Mouse (Mus musculus): ENCODE data around the gene Gsdma3. TPM values are rescaled to one million over a fixed set of nuclear protein-coding genes. Genes with fewer than 3 reads are reported as not detected.
"Not testable (repeated sequence)": the region's sequence is repeated elsewhere in the genome, so short reads cannot be mapped to it uniquely, and the experiment has no call there.

The Gsdma3 gene
- polyA plus RNA-seq, 2 experiments: not detected

DNA sequence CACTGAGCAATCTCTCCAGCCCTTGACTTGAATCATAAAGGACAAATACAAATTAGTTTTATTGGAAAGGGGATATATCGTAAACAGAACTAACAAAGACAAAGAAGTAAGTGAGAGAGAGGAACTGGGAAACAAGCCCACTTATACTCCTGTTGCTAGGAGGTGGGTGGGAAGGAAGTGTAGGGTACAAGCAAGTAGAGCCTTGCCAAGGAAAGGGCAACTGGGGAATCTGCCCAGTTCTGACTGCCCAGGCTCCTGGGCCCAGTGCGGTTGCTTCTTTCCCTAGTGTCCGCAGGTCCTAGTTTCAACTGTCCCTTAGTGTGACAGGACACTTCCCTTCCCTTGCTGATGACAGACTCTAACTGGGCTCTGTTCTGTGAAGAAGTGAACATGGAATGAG, 2.5 kb downstream of the Gsdma3 start:
- TF ChIP-seq POLR2A (IDR thresholded peaks at IDR 0.05; ENCODE audit: borderline replicate concordance, extremely low read depth, insufficient read depth, insufficient read length): no peak
- Histone ChIP-seq H3K9me3 (ENCODE audit: control insufficient read depth, low read length) (no peaks in the 10 kb centered on the region), H3K4me2 (replicated peaks; ENCODE audit: low read depth, low read length, severe bottlenecking) (no peak overlapping the region), H3K36me3 (ENCODE audit: control insufficient read depth, insufficient read depth, low read length) (no peaks in the 10 kb centered on the region), H3K4me1 (ENCODE audit: control insufficient read depth, insufficient read depth, low read length) (no peaks in the 10 kb centered on the region), H3K27ac (replicated peaks; ENCODE audit: low read depth, low read length) (no peak overlapping the region), H3K9ac (ENCODE audit: low read depth, low read length, severe bottlenecking) (no peak overlapping the region), H3K27me3 (ENCODE audit: control insufficient read depth, insufficient read depth, low read length) (no peaks in the 10 kb centered on the region), H3K4me3 (replicated peaks; ENCODE audit: low read length) (no peak overlapping the region)
- ATAC-seq (ENCODE audit: low FRiP score, low read depth) (no peak), DNase-seq (ENCODE audit: low spot score) (no peak)
- WGBS: 91% methylated on average over 3 of the region's 3 CpGs

DNA sequence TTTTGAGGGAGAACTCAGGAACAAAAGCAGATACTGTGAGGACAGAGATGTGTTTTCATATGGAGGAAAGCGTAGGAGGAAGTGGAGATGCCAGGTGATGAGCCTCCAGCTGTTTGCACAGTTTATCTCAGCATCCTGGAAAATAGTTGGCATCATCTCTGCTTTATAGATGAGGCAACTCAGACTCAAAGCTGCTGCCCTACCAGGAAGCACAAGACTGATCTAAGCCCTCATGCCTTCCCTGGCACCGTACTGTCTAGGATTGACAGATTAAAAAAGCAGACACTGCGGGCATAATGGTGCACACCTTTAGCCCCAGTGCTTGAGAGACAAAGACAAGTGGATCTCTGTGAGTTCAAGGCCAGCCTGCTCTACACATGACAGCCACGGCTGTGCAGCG, 4.5 kb downstream of the Gsdma3 start:
- no peak for TF ChIP-seq POLR2A (IDR thresholded peaks at IDR 0.05; ENCODE audit: borderline replicate concordance, extremely low read depth, insufficient read depth, insufficient read length)
- Histone ChIP-seq H3K27me3 (ENCODE audit: control insufficient read depth, insufficient read depth, low read length) (no peaks in the 10 kb centered on the region), H3K4me1 (ENCODE audit: control insufficient read depth, insufficient read depth, low read length) (no peaks in the 10 kb centered on the region), H3K36me3 (ENCODE audit: control insufficient read depth, insufficient read depth, low read length) (no peaks in the 10 kb centered on the region), H3K4me3 (replicated peaks; ENCODE audit: low read length) (no peak overlapping the region), H3K27ac (replicated peaks; ENCODE audit: low read depth, low read length) (no peak overlapping the region), H3K4me2 (replicated peaks; ENCODE audit: low read depth, low read length, severe bottlenecking) (no peak overlapping the region), H3K9ac (ENCODE audit: low read depth, low read length, severe bottlenecking) (no peak overlapping the region), H3K9me3 (ENCODE audit: control insufficient read depth, low read length) (no peaks in the 10 kb centered on the region)
- 84% methylated on average over 5 of the region's 5 CpGs for WGBS
- no peak for ATAC-seq (ENCODE audit: low FRiP score, low read depth)
- no peak for DNase-seq (ENCODE audit: low spot score)

DNA sequence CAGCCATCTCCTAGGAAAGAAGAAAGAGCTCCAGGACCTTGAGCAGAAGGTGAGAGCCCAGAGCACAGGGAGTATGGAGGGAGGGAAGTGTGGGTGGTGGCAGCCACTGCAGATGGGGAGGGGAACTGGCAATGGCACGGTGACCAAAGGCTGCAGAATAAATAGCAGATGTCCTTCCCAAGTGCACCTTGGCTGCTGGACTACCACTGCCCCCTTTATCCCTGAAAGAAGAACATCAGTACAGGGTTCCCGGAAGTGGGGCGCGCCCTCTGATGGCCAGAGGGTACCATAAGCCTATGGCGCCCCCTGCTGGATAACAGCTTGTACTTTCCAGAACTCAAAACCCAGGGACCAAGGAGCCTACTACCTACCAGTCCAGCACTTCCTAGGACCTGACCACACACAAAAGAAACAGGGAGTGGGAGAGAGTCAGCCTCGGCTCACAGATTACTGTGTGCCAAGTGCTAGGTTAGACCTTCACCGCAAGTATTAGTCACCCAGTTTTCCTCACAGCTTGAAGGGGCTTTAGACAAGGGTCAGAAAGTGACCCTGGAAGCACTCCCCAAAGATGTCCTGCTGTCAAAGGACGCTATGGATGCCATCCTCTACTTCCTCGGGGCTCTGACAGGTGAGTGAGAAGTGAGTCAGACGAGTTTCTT, 9.3 kb downstream of the Gsdma3 start:
- not testable (repeated sequence) for H3K4me3 ChIP-seq (replicated peaks; ENCODE audit: low read length); H3K27me3 ChIP-seq (ENCODE audit: control insufficient read depth, insufficient read depth, low read length); H3K27ac ChIP-seq (replicated peaks; ENCODE audit: low read depth, low read length); DNase-seq (ENCODE audit: low spot score); H3K36me3 ChIP-seq (ENCODE audit: control insufficient read depth, insufficient read depth, low read length); H3K9ac ChIP-seq (ENCODE audit: low read depth, low read length, severe bottlenecking); ATAC-seq (ENCODE audit: low FRiP score, low read depth); H3K4me1 ChIP-seq (ENCODE audit: control insufficient read depth, insufficient read depth, low read length); H3K4me2 ChIP-seq (replicated peaks; ENCODE audit: low read depth, low read length, severe bottlenecking); H3K9me3 ChIP-seq (ENCODE audit: control insufficient read depth, low read length)
- WGBS: 29% methylated on average over 9 of the region's 10 CpGs

DNA sequence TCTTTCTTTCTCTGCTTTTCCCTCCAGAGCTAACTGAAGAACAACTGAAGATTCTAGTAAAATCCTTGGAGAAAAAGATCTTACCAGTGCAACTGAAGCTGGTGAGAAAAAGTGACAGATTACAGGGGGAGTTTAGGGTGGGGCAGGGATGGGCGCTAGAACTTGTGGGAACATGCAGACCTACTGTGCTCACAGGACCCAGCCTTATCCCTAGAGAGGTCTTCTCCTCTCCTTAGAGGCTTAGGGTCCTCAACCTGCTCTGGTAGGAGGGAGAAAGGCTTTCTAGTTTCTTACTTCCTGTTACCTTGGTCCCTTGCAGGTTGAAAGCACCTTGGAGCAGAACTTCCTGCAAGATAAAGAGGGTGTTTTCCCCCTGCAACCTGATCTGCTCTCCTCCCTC, 11.3 kb downstream of the Gsdma3 start:
- ATAC-seq (ENCODE audit: low FRiP score, low read depth) (no peak), DNase-seq (ENCODE audit: low spot score) (no peak)
- no peaks in the 10 kb centered on the region for H3K27me3 ChIP-seq (ENCODE audit: control insufficient read depth, insufficient read depth, low read length)
- no peak overlapping the region for H3K4me2 ChIP-seq (replicated peaks; ENCODE audit: low read depth, low read length, severe bottlenecking)
- H3K36me3 ChIP-seq (ENCODE audit: control insufficient read depth, insufficient read depth, low read length): no peaks in the 10 kb centered on the region
- H3K27ac ChIP-seq (replicated peaks; ENCODE audit: low read depth, low read length): no peak overlapping the region
- TF ChIP-seq POLR2A (IDR thresholded peaks at IDR 0.05; ENCODE audit: borderline replicate concordance, extremely low read depth, insufficient read depth, insufficient read length): no peak
- no peaks in the 10 kb centered on the region for H3K9me3 ChIP-seq (ENCODE audit: control insufficient read depth, low read length)
- 65% methylated on average over 1 of the region's 1 CpGs for WGBS
- H3K4me1 ChIP-seq (ENCODE audit: control insufficient read depth, insufficient read depth, low read length): no peaks in the 10 kb centered on the region
- no peak overlapping the region for H3K9ac ChIP-seq (ENCODE audit: low read depth, low read length, severe bottlenecking)
- no peak overlapping the region for H3K4me3 ChIP-seq (replicated peaks; ENCODE audit: low read length)

DNA sequence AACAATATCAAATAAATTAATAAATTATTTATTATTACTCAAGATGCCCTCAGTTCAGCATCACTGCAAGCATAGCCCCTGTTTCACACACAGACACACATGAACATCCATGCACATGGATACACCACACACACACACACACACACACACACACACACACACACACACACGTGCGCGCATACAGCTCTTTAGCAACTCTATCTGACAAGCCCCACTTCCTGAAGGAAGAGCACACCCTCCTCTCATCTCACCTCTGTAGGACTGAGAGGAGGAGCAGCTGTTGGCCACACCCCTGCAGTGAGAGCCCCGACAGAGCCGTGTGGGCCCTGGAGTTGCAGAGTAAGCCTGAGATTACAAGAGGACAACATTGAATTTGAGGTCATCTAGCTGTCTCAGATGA, 13.9 kb downstream of the Gsdma3 start:
- 61% methylated on average over 5 of the region's 5 CpGs for WGBS
- no peak for ATAC-seq (ENCODE audit: low FRiP score, low read depth)
- Histone ChIP-seq H3K4me2 (replicated peaks; ENCODE audit: low read depth, low read length, severe bottlenecking) (no peak overlapping the region), H3K27me3 (ENCODE audit: control insufficient read depth, insufficient read depth, low read length) (no peaks in the 10 kb centered on the region), H3K9ac (ENCODE audit: low read depth, low read length, severe bottlenecking) (no peak overlapping the region), H3K9me3 (ENCODE audit: control insufficient read depth, low read length) (no peaks in the 10 kb centered on the region), H3K36me3 (ENCODE audit: control insufficient read depth, insufficient read depth, low read length) (no peaks in the 10 kb centered on the region), H3K27ac (replicated peaks; ENCODE audit: low read depth, low read length) (no peak overlapping the region), H3K4me3 (replicated peaks; ENCODE audit: low read length) (no peak overlapping the region), H3K4me1 (ENCODE audit: control insufficient read depth, insufficient read depth, low read length) (no peaks in the 10 kb centered on the region)
- no peak for DNase-seq (ENCODE audit: low spot score)
- no peak for TF ChIP-seq POLR2A (IDR thresholded peaks at IDR 0.05; ENCODE audit: borderline replicate concordance, extremely low read depth, insufficient read depth, insufficient read length)

DNA sequence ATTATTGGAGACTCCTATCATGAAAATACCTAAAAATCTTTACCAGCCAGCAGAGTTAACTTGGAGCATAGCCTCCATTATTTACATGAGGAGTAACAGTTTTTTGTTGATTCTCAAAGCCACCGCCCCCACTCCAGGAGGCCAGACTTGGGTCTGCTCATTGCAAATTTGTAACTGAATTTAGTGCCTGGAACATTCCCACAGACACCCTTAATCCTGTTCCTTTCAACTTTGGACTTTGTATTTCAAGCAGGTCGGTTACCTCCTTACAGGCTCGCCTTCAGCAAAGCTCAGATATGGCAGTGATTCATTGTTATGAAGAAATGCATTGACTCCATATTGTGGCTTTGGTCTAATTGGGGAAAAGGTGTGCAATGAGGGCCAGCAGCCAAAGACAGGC, 18.6 kb downstream of the Gsdma3 start:
- no peak overlapping the region for H3K4me3 ChIP-seq (replicated peaks; ENCODE audit: low read length)
- no peak overlapping the region for H3K27ac ChIP-seq (replicated peaks; ENCODE audit: low read depth, low read length)
- H3K4me1 ChIP-seq (ENCODE audit: control insufficient read depth, insufficient read depth, low read length): no peaks in the 10 kb centered on the region
- WGBS: 80% methylated on average over 3 of the region's 3 CpGs
- TF ChIP-seq POLR2A (IDR thresholded peaks at IDR 0.05; ENCODE audit: borderline replicate concordance, extremely low read depth, insufficient read depth, insufficient read length): no peak
- no peak for DNase-seq (ENCODE audit: low spot score)
- H3K36me3 ChIP-seq (ENCODE audit: control insufficient read depth, insufficient read depth, low read length): no peaks in the 10 kb centered on the region
- H3K27me3 ChIP-seq (ENCODE audit: control insufficient read depth, insufficient read depth, low read length): no peaks in the 10 kb centered on the region
- no peaks in the 10 kb centered on the region for H3K9me3 ChIP-seq (ENCODE audit: control insufficient read depth, low read length)
- no peak overlapping the region for H3K4me2 ChIP-seq (replicated peaks; ENCODE audit: low read depth, low read length, severe bottlenecking)
- ATAC-seq (ENCODE audit: low FRiP score, low read depth): no peak
- H3K9ac ChIP-seq (ENCODE audit: low read depth, low read length, severe bottlenecking): no peak overlapping the region

Data from limb, embryonic 14.5 days (tissue).